Mouse (Mus musculus): ENCODE results near the gene Ror2.

Gene Ror2

GRCm38 (mm10) chr13:53233381-53233780, 52.5 kb downstream of the Ror2 start:
- DNase-seq, result no peak

GRCm38 (mm10) chr13:53232419-53232818, 53.5 kb downstream of the Ror2 start:
- DNase-seq, result no peak

GRCm38 (mm10) chr13:53230446-53231161, 55.3 kb downstream of the Ror2 start:
- no peak for DNase-seq

GRCm38 (mm10) chr13:53227019-53227418, 58.9 kb downstream of the Ror2 start:
- DNase-seq, result no peak

GRCm38 (mm10) chr13:53226461-53226860, 59.5 kb downstream of the Ror2 start:
- no peak for DNase-seq

- no peak for DNase-seq
Observed at GRCm38 (mm10) chr13:53225925-53226324, 60.0 kb downstream of the Ror2 start.

- no peak for DNase-seq
Observed at GRCm38 (mm10) chr13:53221176-53221575, 64.7 kb downstream of the Ror2 start.

GRCm38 (mm10) chr13:53219889-53220288, 66.0 kb downstream of the Ror2 start:
- DNase-seq, result no peak

- DNase-seq, result no peak
Observed at GRCm38 (mm10) chr13:53219391-53219790, 66.5 kb downstream of the Ror2 start.

GRCm38 (mm10) chr13:53217396-53217975, 68.4 kb downstream of the Ror2 start:
- no peak for DNase-seq

GRCm38 (mm10) chr13:53211971-53212733, 73.8 kb downstream of the Ror2 start:
- no peak for DNase-seq

- DNase-seq, result no peak
Observed at GRCm38 (mm10) chr13:53208556-53208955, 77.4 kb downstream of the Ror2 start.

GRCm38 (mm10) chr13:53205128-53205911, 80.6 kb downstream of the Ror2 start:
- DNase-seq, result no peak

GRCm38 (mm10) chr13:53202439-53202830, 83.5 kb downstream of the Ror2 start:
- DNase-seq, result no peak

GRCm38 (mm10) chr13:53201628-53202438, 84.1 kb downstream of the Ror2 start:
- no peak for DNase-seq

GRCm38 (mm10) chr13:53200121-53200520, 85.8 kb downstream of the Ror2 start:
- DNase-seq, result no peak

- DNase-seq, result no peak
Observed at GRCm38 (mm10) chr13:53199262-53199661, 86.7 kb downstream of the Ror2 start.

GRCm38 (mm10) chr13:53196690-53197089, 89.2 kb downstream of the Ror2 start:
- DNase-seq, result no peak

GRCm38 (mm10) chr13:53195951-53196677, 89.8 kb downstream of the Ror2 start:
- DNase-seq, result no peak

- DNase-seq, result no peak
Observed at GRCm38 (mm10) chr13:53194306-53194705, 91.6 kb downstream of the Ror2 start.

- no peak for DNase-seq
Observed at GRCm38 (mm10) chr13:53193713-53194112, 92.2 kb downstream of the Ror2 start.

All from thymus, adult 18-20 months (tissue).